Mouse (Mus musculus) layer of hippocampus, adult 2 months (tissue): ENCODE measurements around the gene Tbcel. TPM values are rescaled to one million over a fixed set of nuclear protein-coding genes. Genes with fewer than 3 reads are reported as not detected.
A peak's percentile ranks its signal among the peaks of the same experiment; 100 is the strongest.

ENCODE experiments used
- DNase-seq, 2 experiments: peaks; one replicate each; pipeline ENCODE4 v3.0.0; 2022; ENCODE audit warnings: low spot score in 2 of 2
- H3K27ac ChIP-seq: fragments of 200-600 bp; 2 replicates; pipeline ENCODE4 v1.8.1; 2022
- H3K4me3 ChIP-seq: fragments of 200-600 bp; 2 replicates; pipeline ENCODE4 v1.8.1; 2022; ENCODE audit warnings: mild to moderate bottlenecking
- CTCF ChIP-seq: fragments of 200-600 bp; conservative IDR thresholded peaks from 2 replicates; pipeline ENCODE4 v1.8.1; 2022; ENCODE audit warnings: antibody characterized with exemption, mild to moderate bottlenecking, moderate library complexity
- total RNA-seq, 2 experiments: library from RNA; stranded (reverse); gene quantifications; 2 replicates each; pipeline ENCODE4 v1.2.3; 2021

Gene Tbcel
- total RNA-seq, 2 experiments from 2014 or later, result 57.9 to 61.0 TPM

DNA sequence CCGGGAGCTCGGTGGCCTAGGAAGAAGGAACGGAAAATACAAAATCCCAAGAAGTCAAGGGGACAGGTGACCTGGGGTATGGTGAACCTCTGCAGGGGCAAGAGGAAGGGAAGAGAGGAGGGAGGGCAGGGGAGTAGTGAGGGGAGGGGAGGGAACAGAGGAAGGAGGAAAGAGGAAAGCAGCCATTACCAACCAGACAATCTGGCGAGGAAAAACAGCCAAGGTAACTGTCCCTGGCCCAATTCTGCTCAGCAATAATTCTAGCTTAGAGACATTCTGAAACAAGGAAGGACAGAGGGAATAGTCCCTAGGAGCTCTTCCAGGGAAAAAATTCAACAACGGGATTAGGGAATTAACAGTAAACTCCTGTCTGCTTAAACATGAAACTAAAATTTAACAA, 88.8 kb downstream of the Tbcel start:
- no peak for DNase-seq
- no peak for TF ChIP-seq CTCF
- H3K4me3 ChIP-seq, result no peak overlapping the region
- peak overlapping the region; percentile 19; the same call in 1 of the 2 replicates for H3K27ac ChIP-seq

DNA sequence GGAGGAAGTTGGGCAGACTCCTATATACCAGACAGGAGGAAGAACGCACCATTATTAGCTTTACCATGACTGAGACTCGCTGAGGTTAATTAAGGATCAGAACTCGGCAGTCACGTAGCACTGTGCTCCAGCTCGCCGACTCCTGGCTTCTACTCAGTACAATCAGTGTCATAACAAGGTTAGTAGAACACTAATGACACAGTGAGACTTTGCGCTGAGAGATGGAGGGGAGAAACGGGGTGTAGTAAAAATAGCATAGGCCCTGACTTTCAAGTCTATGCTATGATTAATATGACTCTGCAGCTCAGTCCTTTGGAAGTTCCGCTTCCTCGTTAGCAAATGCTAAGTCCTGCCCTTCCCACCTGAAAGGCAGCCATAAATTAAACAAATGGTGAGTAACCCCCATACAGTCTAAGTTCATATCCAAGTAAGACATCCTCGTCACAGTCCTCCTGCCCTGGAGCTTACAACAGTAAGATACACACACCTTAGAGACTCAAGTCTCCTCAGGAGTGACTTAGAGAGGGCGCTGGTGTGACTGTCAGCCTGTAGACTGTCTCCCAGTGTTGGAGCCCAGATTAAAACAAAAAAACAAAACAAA, 90.2 kb downstream of the Tbcel start:
- no peak for DNase-seq
- Histone ChIP-seq H3K27ac (peak overlapping the region; percentile 14; the same call in 1 of the 2 replicates), H3K4me3 (no peak overlapping the region)
- no peak for TF ChIP-seq CTCF

DNA sequence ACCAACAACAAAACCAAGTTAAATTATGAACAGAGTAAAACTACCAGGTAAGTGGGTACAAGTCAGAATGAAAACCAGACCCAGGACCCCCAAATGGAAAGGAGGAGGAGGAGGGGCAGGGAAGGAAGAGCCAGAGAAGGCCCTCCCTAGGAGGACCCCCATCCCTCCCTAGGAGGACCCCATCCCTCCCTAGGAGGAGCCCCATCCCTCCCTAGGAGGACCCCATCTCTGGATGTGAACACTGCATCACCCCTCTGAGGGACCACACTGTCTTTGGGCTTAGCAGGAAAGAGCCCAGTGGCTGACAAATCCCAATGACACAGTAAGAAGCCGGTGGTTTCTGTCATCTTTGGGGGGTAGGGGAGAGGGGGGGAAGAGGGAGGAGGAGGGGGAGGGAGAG, 92.4 kb downstream of the Tbcel start:
- H3K4me3 ChIP-seq, result no peak overlapping the region
- H3K27ac ChIP-seq, result no peak overlapping the region
- TF ChIP-seq CTCF, result no peak
- no peak for DNase-seq

DNA sequence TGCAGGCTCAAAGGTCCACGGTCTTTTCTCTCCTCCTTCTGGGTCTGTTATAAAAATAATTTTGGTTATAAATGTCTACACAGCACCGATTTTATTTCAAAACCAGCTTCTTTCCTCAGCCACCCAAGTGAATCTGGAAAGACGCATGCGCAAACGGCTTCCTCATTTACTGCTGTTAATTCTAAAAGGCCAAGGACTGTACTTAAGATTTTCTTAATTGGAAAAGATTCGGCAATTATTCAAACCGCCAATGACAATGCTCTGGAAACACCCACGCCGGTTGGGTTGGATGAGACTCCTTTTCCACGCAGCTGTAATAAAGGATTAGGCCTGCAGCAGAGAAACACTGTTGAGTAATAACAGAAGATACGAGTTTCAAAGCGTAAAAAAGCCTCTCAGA, 94.3 kb downstream of the Tbcel start:
- Histone ChIP-seq H3K27ac (peak overlapping the region; percentile 86), H3K4me3 (no peak overlapping the region)
- TF ChIP-seq CTCF, result no peak
- no peak for DNase-seq

DNA sequence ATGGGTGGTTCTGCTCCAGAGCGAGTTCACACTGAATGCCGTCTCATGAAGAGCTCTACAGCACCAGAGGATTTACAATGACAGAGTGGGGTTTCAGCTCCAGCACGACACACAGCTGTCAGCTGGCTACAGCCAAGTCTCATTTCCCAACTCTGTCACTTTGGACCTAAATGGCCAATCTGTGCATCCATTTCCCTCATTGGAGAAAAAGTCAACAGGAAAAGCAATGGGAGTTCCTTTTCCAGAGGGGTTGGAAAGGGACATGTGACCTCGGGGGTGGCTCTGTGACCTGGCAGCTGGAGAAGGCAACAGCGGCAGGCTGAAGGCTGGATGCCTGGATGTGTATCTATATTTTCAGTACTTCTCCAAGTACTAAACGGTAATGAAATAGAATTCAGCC, 96.3 kb downstream of the Tbcel start:
- no peak for TF ChIP-seq CTCF
- DNase-seq, result no peak
- Histone ChIP-seq H3K4me3 (no peak overlapping the region), H3K27ac (no peak overlapping the region)

DNA sequence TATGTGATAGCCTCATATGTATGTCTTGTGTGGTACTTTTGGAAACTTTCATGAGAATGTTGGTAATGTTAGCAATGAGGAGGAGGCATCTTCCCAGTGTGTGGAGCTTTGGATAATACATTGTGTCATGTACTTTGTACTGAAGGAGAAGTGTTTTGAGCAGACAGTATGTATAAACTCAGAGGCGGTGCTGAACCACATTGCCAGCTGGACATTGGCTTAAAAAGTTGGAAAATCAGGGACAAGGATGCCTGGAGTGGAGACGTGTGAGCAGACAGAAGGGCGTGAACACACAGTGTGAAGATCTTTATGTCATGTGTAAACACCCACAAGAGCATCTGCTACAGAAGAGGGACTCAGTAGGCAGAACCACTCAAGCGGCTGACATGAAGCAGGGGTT, 101.9 kb downstream of the Tbcel start:
- Histone ChIP-seq H3K4me3 (no peak overlapping the region), H3K27ac (no peak overlapping the region)
- DNase-seq, result no peak
- TF ChIP-seq CTCF, result no peak

DNA sequence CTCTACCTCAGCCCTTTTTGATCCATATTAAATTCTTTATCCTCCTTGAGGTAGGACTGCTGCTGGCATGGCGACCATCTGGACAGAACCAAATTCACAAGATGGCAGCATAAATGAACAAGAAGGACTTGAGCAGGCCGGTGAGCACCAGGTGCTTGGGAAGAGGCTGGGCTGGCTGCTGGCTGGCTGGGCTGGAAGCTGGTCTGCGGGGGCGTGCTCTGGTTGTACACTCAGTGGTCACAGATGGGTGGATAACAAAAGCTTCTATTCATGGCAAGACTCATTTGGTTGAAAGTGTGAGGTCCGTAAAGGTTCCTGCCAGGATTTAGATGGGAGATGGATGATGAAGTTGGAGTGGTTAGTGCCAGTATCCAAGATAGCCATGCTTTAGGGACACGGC, 106.1 kb downstream of the Tbcel start:
- no peak overlapping the region for H3K27ac ChIP-seq
- DNase-seq, result no peak

DNA sequence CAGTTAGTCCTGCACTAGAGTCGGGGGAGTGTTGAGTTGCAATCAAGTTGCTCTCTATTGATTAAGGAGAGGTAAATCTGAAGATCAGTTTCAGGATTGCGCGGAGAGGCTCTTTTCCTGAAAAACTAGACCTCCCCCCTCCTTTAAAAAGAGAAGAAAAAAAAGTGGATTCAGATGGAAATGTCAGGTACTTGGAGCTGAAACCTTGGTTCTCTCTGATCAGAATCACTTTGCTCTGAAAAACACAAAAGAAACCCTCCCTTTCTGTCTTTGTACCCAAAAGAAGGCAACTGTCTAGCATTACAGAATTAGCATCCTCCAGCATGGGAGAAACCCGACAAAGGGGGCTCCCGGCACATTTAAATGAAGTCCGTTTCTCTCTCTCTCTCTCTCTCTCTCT, 107.8 kb downstream of the Tbcel start, which contains the start of gene Tecta:
TSS of gene Tecta (minus strand) at position 101 of the 400 bp plus-strand sequence.
- TF ChIP-seq CTCF, result no peak
- DNase-seq, result no peak
- Histone ChIP-seq H3K27ac (no peak within 1 kb of the TSS), H3K4me3 (no peak within 1 kb of the TSS)

More for the DNA sequence above, 106.1 kb downstream of the Tbcel start:
- H3K4me3 ChIP-seq, result no peak overlapping the region
- TF ChIP-seq CTCF, result no peak

DNA sequence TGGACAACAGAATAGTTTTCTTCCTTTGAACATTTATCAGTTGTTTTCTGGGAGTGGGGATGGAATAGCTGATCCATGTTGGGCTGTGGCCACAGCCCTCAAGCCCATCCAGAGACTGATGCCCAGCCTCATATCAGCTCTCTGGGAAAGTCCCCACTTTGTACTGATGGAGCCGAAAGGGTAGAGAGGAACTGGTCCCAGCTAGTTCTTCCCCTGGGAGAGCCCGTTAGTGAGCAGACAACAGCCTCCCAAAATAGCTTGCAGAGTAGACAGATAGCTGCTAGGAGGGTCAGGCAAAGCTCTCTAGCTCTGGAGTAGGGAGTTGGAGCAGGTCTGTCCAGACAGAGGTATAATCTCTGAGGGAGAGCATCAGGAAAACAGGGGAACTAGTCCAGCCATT, 111.5 kb downstream of the Tbcel start:
- Histone ChIP-seq H3K27ac (no peak overlapping the region), H3K4me3 (no peak overlapping the region)
- no peak for TF ChIP-seq CTCF
- DNase-seq, result no peak

DNA sequence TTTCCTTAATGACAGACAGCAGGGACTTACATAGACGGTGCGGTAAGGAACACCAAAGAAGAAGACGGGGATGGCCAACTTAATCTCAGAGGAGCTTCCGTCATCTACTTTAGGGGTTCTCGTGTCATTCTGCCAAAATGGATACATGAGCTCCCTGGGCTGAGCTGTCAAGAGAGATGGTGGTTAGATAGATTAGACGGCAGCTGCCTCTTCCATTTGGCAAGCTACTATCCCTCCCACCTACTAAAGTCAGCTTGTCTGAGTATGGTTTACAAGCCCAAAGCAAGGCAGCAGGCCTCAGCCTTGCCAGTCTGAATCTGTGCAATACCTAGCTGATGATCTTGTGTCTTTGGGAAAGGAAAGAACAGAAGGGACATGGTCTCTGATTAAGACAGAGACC, 112.7 kb downstream of the Tbcel start:
- Histone ChIP-seq H3K4me3 (no peak overlapping the region), H3K27ac (peak overlapping the region; percentile 60)
- no peak for TF ChIP-seq CTCF
- DNase-seq, result peak in 1 of 2 experiments; percentile 34

DNA sequence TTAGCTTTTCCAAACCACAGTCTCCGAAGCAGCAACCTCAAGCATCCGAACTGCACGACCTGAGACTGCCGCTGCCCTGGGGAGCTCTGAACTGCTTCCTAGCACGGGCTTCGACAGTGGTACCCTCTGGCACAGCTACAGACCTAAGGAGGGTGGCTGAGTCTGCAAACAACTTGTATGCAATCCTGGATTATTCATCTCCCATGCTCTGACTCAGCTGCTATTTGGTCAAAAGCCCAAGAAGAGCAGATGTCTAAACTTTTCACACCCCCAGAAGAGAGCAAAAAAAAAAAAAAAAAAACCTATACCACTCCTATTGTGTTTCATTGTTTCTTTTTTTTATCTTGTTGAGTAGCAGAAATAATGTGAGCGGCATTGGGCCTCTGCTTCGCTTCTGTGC, 113.3 kb downstream of the Tbcel start:
- H3K27ac ChIP-seq, result peak overlapping the region; percentile 60; the same call in 1 of the 2 replicates
- DNase-seq, result peak in 1 of 2 experiments; percentile 61
- H3K4me3 ChIP-seq, result no peak overlapping the region
- TF ChIP-seq CTCF, result no peak

DNA sequence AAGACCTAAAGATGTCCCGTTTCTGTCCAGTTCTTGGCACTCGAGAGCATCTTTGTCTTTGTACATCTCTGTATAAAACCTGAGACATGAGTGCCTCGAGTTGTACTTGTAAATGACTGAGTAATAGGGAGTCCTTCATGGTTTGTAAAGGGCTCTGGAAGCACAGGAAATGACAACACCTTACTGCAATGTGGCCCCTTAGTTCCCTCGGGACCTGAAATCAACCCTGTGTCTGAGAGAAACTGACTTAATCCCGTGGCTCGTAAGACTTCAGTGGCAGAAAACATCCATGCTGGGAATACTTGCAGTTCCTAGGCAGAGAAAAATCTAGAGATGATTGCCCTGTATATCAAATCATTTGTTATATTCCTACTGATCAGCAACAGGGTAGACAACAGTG, 114.7 kb downstream of the Tbcel start:
- no peak overlapping the region for H3K4me3 ChIP-seq
- DNase-seq, result no peak
- no peak for TF ChIP-seq CTCF
- no peak overlapping the region for H3K27ac ChIP-seq

DNA sequence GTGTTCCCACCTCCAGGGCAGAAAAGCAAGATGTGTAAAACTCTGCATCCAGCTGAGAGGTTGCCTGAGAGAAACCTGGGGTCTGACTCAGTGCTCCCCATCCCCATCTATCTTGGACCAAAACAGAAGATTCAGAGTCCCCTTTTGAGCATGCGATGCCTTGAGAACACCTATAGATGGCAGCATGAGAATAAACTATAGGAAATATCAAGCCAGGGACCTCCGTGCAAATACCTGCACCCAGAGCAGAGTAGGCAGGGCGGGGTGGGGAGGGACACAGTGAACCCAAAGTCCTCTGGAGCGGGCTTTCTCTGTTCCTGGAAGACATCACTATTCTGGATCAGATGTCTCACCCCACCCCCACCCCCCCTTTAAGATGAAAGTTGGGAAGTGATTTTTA, 119.1 kb downstream of the Tbcel start:
- peak; percentile 20 to 28 for DNase-seq
- TF ChIP-seq CTCF, result peak; percentile 77
- H3K4me3 ChIP-seq, result no peak overlapping the region

DNA sequence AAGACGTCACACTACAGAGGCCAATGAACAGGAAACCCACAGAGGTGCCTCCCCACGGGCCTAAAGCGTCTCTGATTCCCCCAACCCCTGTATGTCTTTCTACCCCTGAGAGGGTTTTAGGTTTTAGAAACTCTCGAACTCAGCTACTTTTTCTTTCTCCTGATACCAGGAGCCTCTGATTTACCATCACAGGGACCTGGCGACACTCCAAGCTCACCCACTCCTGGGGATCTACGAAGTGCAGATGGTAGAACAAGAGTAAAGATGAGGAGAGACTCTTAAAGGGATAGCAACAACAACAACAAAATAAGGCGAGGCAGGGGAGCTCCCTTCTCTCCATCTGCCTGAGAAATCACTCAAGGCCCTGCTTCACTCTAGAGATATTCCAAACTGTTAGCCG, 120.6 kb downstream of the Tbcel start:
- no peak overlapping the region for H3K27ac ChIP-seq
- no peak for DNase-seq
- H3K4me3 ChIP-seq, result no peak overlapping the region
- no peak for TF ChIP-seq CTCF

More for the DNA sequence above, 119.1 kb downstream of the Tbcel start:
- H3K27ac ChIP-seq, result no peak overlapping the region
